Mouse (Mus musculus): ENCODE measurements at regions not wholly inside any gene's neighbourhood (a gene's known extent, or its start where the extent isn't known, plus 50 kb on each side); places are given as distances from the start of the nearest gene placed in this dataset.

- no peak for TF ChIP-seq EP300 (IDR thresholded peaks at IDR 0.05; ENCODE audit: low read depth)
- no peak for TF ChIP-seq CTCF (IDR thresholded peaks at IDR 0.05; ENCODE audit: low read depth)
Observed at GRCm38 (mm10) chr2:143149189-143149588, 70.9 kb downstream of the Otor start.
